Mouse (Mus musculus) ovary, postnatal 10 days (tissue): ENCODE results near the gene Pex11g.

Experiments
- DNase-seq: peaks from one replicate; pipeline ENCODE4 v3.0.0; 2022; ENCODE audit warnings: low spot score

Pex11g gene

DNA sequence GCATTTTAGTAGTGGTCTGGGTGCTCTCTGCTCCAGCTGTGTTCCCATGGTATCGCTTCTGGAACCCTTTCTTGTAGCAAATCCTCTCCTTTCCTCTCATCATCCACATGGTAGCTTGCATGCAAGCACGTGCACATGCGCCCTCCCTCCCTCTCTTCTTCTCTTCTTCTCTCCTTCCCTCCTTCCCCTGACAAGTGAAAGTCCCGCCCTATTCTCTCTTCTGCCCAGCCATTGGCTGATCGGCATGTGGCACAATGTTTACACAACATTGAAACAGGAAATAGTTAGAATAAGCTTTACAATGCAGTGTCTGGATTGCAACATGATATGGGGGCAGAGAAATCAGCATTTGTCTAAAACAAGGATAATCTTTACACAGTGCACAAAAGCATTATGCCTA is 14.1 kb upstream of the Pex11g start:
- DNase-seq: no peak

- no peak for DNase-seq
Measured at GRCm38 (mm10) chr8:3480221-3480785, 12.8 kb upstream of the Pex11g start.

GRCm38 (mm10) chr8:3475715-3476429 is 8.4 kb upstream of the Pex11g start:
- DNase-seq: no peak

DNA sequence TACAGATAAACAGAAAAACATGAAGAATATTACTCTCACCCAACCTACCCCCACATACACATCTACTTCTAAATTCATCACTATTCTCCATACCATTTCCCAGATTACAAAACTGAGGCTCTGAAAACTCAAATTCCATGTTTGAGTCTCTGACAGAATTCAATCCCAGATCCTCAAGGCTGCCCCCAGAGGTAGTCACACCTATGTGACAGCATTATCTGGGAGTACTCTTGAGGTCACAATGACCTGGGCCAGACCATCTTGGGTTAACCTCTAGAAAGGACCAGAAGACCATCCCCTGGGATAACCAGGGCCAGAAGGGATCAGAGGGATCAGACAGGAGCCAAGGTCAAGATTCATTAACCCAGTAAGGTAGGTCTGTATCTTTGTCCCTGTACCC is 3.1 kb upstream of the Pex11g start, which contains the start of gene Tex45:
Gene Tex45 (plus strand): TSS at position 301 of the 400 bp plus-strand sequence.
- no peak for DNase-seq

DNA sequence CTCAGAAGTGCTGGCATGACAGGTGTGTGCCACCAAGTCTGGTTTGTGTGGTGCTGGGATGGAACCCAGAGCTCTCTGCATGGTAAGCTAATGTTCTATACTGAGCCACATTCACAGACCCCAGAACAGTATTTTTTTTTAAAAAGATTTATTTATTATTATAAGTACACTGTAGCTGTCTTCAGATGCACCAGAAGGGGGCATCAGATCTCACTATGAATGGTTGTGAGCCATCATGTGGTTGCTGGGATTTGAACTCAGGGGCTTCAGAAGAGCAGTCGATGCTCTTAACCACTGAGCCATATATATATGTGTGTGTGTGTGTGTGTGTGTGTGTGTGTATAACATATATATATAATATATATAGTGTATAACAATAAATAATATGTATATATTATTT is 1.4 kb upstream of the Pex11g start:
- no peak for DNase-seq

DNA sequence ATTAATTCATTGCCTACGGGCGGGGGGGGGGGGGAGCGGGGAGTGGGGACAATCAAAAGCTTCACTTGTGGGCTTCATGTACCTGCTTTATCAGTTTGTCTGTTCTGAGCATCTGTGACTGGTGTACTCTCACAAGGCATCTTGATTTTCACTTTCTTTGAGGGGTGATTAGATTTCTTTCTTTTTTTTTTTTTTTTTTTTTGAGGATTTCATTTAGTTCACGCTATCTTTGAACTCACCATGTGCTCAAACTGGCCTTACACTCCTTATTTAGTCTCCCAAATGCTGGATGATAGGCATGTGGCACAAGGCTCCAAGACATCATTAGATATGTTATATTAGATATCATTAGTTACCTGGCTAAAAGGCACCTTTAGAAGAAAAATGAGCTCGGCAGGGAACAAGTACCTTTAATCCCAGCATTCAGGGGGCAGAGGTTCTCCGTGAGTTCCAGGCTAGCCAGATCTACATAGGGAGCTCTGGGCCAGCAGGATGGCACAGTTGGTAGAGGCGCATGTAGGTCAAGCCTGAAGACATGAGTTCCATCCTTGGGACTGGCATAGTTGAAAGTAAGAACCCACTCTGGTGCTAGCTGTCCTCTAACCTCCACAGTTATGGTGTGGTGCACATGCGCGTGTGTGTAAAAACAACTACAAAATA is 536 bp upstream of the Pex11g start:
- no peak for DNase-seq

- no peak for DNase-seq
Measured at GRCm38 (mm10) chr8:3464309-3464708, 3.2 kb downstream of the Pex11g start.

DNA sequence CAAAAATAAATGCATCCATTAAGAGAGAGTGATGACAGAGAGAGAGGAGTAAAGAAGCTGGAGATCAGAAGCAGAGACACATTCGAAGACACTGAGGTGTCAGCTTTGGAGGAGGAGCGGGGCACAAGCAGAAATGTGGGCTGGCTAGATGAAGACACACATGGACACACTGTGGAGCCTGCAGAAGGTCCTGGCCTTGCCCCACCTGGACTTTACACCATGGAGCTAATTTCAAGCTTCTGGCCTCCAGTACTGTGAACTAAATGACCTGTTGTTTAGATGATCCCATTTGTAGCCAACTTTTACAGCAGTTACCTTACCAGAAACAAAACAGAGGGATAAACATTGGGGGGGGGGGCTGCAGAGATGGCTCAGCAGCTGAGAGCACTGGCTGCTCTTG is 4.2 kb downstream of the Pex11g start:
- DNase-seq: no peak

GRCm38 (mm10) chr8:3451992-3452391 is 15.5 kb downstream of the Pex11g start:
- no peak for DNase-seq

GRCm38 (mm10) chr8:3450670-3451069 is 16.8 kb downstream of the Pex11g start:
- no peak for DNase-seq

GRCm38 (mm10) chr8:3449226-3449625 is 18.3 kb downstream of the Pex11g start:
- DNase-seq: no peak

DNA sequence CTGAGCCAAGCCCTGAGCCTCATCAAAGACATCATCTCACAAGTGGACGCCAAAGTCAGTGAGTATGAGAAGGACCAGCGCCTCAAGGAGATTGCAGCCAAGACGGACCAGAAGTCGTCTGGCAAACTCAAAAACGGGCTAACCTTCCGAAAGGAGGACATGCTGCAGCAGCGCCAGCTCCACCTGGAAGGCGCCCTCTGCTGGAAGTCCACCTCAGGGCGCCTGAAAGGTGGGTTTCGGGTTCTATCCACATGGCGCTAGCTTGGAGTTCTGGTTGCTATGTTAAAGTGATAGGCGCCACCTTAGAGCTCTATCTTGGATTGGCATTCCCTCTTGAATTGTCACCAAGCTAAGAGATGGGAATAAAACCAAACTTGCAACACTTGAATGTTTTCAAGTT is 28.0 kb downstream of the Pex11g start:
- DNase-seq: no peak

DNA sequence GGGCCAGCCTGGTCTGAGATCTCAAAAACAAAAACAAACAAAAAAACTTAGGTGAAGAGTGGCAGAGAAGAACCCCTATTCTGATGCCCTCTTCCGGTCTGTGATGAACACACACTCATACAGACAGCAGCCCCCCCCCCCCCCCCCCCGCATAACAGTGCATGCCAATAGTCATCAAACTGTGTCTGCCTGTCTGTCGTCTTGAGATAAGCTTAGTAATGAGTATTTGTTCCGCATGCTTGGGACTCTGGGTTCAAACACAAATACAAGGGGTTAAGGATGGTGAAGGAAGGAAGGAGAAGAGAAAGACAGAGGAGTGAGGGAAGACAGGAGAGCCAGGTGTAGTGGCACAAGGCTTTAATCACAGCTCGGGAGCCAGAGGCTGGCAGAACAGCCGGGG is 31.0 kb downstream of the Pex11g start:
- DNase-seq: no peak

- no peak for DNase-seq
Measured at GRCm38 (mm10) chr8:3431113-3431512, 36.4 kb downstream of the Pex11g start.

GRCm38 (mm10) chr8:3429966-3430365 is 37.5 kb downstream of the Pex11g start:
- no peak for DNase-seq

GRCm38 (mm10) chr8:3428426-3428825 is 39.1 kb downstream of the Pex11g start:
- DNase-seq: no peak

DNA sequence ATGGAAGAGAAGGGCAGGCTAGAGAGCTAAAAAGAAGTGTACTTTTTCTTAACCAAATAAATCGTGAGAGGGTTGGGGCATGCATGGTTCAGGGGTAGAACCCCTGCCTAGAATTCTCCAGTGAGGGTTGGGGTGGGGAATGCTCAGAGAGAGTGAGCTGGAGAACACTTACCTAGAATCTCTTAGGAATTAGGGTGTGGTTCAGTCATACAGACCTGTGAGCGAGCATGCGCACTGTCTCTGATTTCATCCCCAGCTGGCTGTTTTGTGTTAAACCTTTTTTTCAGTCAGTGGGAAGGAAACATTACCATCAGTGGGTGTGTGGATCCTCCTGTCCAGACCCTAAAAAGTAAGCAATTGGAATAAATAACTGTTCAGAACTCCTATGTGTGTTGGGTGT is 41.3 kb downstream of the Pex11g start:
- DNase-seq: no peak

- DNase-seq: no peak
Measured at GRCm38 (mm10) chr8:3425217-3425616, 42.3 kb downstream of the Pex11g start.

- DNase-seq: no peak
Measured at GRCm38 (mm10) chr8:3421507-3421906, 46.0 kb downstream of the Pex11g start.

- no peak for DNase-seq
Measured at GRCm38 (mm10) chr8:3420105-3420706, 47.3 kb downstream of the Pex11g start.

GRCm38 (mm10) chr8:3418101-3418500 is 49.4 kb downstream of the Pex11g start:
- no peak for DNase-seq

DNA sequence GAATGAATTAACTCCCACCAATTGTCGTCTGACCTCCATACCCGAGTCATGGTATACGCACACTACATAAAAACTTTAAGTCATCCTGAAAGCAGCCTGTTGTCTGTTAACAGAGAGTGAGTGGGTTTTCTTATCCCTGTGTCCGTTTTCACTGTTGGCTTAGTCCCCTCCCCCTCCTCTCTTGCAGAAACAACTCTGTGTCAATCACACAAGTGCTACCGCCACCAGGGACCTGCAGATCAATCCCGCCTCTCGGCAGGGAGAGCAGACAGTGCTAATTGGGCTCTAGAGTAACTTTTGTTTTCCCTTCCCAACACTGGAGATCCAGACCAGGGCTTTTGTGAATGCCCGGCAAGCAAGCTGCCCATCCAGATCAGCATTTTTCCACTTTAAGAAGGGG is 50.0 kb downstream of the Pex11g start:
- DNase-seq: no peak

DNA sequence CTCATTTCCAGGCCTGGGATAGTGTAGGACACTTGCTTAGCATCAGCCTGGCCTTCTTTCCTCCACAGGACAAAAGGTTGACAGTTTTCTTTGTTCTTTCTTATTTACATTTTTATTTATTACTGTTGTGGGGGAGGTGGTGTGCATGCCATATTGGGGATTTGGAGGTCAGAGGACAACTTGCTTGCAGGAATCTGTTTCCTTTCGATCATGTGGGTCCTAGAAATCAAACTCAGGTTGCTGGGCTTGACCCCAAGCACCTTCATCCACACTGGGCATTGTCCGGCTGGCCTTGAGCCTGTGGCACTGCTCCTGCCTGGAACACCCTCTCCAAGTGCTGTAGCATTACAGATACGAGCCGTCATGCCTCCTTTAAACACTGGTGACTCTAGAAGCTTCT is 50.6 kb downstream of the Pex11g start:
- no peak for DNase-seq
